Mouse (Mus musculus): ENCODE measurements around the gene Gm7544. TPM values are rescaled to one million over a fixed set of nuclear protein-coding genes. Genes with fewer than 3 reads are reported as not detected.
A peak's percentile ranks its signal among the peaks of the same experiment; 100 is the strongest.
"Not testable (repeated sequence)": the region's sequence is repeated elsewhere in the genome, so short reads cannot be mapped to it uniquely, and the experiment has no call there.

Gene Gm7544
- not detected in 2 replicates for polyA plus RNA-seq (2015; fragmentation: Nextera tagmentation; extraction: Ambion mirVana)

GRCm38 (mm10) chr1:82955913-82956312 is at the start of gene Gm7544:
Gene Gm7544 (minus strand): TSS chr1:82956013.
- H3K4me3 ChIP-seq (replicated peaks); H3K27me3 ChIP-seq (replicated peaks); H3K27ac ChIP-seq; ATAC-seq; H3K4me2 ChIP-seq (replicated peaks); H3K36me3 ChIP-seq; H3K9me3 ChIP-seq; H3K4me1 ChIP-seq (replicated peaks); H3K9ac ChIP-seq: not testable (repeated sequence)

- not testable (repeated sequence) for ATAC-seq
Observed at GRCm38 (mm10) chr1:83000306-83000705, 44.5 kb upstream of the Gm7544 start, which contains the start of gene Gm47959. Gene Gm47959 (plus strand): TSS chr1:83000548.

GRCm38 (mm10) chr1:82993947-82994346 is 38.1 kb upstream of the Gm7544 start:
- no peak overlapping the region for H3K4me3 ChIP-seq (replicated peaks)
- H3K9ac ChIP-seq, result no peak overlapping the region
- H3K4me2 ChIP-seq (replicated peaks), result no peak overlapping the region
- H3K9me3 ChIP-seq, result no peaks in the 10 kb centered on the region
- no peaks in the 10 kb centered on the region; the same call in 1 of the 2 replicates for H3K4me1 ChIP-seq (replicated peaks)
- WGBS, result 76% methylated on average over 3 of the region's 3 CpGs
- H3K27ac ChIP-seq, result no peak overlapping the region
- H3K36me3 ChIP-seq, result no peaks in the 10 kb centered on the region
- no peak for ATAC-seq
- H3K27me3 ChIP-seq (replicated peaks), result no peaks in the 10 kb centered on the region

More at GRCm38 (mm10) chr1:83000306-83000705, 44.5 kb upstream of the Gm7544 start, which contains the start of gene Gm47959:
- not testable (repeated sequence) for H3K27me3 ChIP-seq (replicated peaks); H3K9me3 ChIP-seq; H3K27ac ChIP-seq; H3K4me2 ChIP-seq (replicated peaks); H3K4me1 ChIP-seq (replicated peaks); H3K36me3 ChIP-seq; H3K4me3 ChIP-seq (replicated peaks); H3K9ac ChIP-seq
- WGBS, result 97% methylated on average over 9 of the region's 9 CpGs

- H3K9ac ChIP-seq, result no peak overlapping the region
- no peaks in the 10 kb centered on the region for H3K36me3 ChIP-seq
- H3K4me3 ChIP-seq (replicated peaks), result no peak overlapping the region
- WGBS, result 66% methylated on average over 6 of the region's 6 CpGs
- no peaks in the 10 kb centered on the region for H3K27me3 ChIP-seq (replicated peaks)
- H3K4me2 ChIP-seq (replicated peaks), result no peak overlapping the region
- peak overlapping the region; percentile 48 for H3K27ac ChIP-seq
- H3K9me3 ChIP-seq, result no peaks in the 10 kb centered on the region
- peak; percentile 77 for ATAC-seq
- H3K4me1 ChIP-seq (replicated peaks), result no peaks in the 10 kb centered on the region; the same call in 1 of the 2 replicates
Observed at GRCm38 (mm10) chr1:82992093-82992492, 36.3 kb upstream of the Gm7544 start.

- H3K9me3 ChIP-seq, result no peaks in the 10 kb centered on the region
- no peak overlapping the region for H3K9ac ChIP-seq
- H3K36me3 ChIP-seq, result no peaks in the 10 kb centered on the region
- H3K27me3 ChIP-seq (replicated peaks), result no peaks in the 10 kb centered on the region
- no peaks in the 10 kb centered on the region; the same call in 1 of the 2 replicates for H3K4me1 ChIP-seq (replicated peaks)
- WGBS, result 58% methylated on average over 3 of the region's 3 CpGs
- H3K27ac ChIP-seq, result peak overlapping the region; percentile 57
- H3K4me2 ChIP-seq (replicated peaks), result no peak overlapping the region
- ATAC-seq, result peak; percentile 87
- H3K4me3 ChIP-seq (replicated peaks), result no peak overlapping the region
Observed at GRCm38 (mm10) chr1:82991596-82991995, 35.8 kb upstream of the Gm7544 start.

- H3K27me3 ChIP-seq (replicated peaks), result no peaks in the 10 kb centered on the region
- no peak overlapping the region for H3K4me2 ChIP-seq (replicated peaks)
- WGBS, result 47% methylated on average over 4 of the region's 4 CpGs
- H3K4me3 ChIP-seq (replicated peaks), result no peak overlapping the region
- H3K36me3 ChIP-seq, result no peaks in the 10 kb centered on the region
- H3K27ac ChIP-seq, result peak overlapping the region; percentile 69
- no peak overlapping the region for H3K9ac ChIP-seq
- ATAC-seq, result peak; percentile 91
- H3K9me3 ChIP-seq, result no peaks in the 10 kb centered on the region
- H3K4me1 ChIP-seq (replicated peaks), result no peaks in the 10 kb centered on the region; the same call in 1 of the 2 replicates
Observed at GRCm38 (mm10) chr1:82991062-82991461, 35.2 kb upstream of the Gm7544 start.

- 36% methylated on average over 4 of the region's 4 CpGs for WGBS
- H3K27me3 ChIP-seq (replicated peaks), result no peaks in the 10 kb centered on the region
- H3K4me1 ChIP-seq (replicated peaks), result no peaks in the 10 kb centered on the region; the same call in 1 of the 2 replicates
- no peaks in the 10 kb centered on the region for H3K9me3 ChIP-seq
- no peak for ATAC-seq
- H3K27ac ChIP-seq, result no peak overlapping the region
- H3K36me3 ChIP-seq, result no peaks in the 10 kb centered on the region
- H3K9ac ChIP-seq, result no peak overlapping the region
- no peak overlapping the region for H3K4me2 ChIP-seq (replicated peaks)
- no peak overlapping the region for H3K4me3 ChIP-seq (replicated peaks)
Observed at GRCm38 (mm10) chr1:82987530-82988198, 31.9 kb upstream of the Gm7544 start.

GRCm38 (mm10) chr1:82986738-82987137 is 30.9 kb upstream of the Gm7544 start:
- no peaks in the 10 kb centered on the region; the same call in 1 of the 2 replicates for H3K4me1 ChIP-seq (replicated peaks)
- WGBS, result 88% methylated on average over 6 of the region's 6 CpGs
- no peak for ATAC-seq
- no peaks in the 10 kb centered on the region for H3K27me3 ChIP-seq (replicated peaks)
- H3K36me3 ChIP-seq, result no peaks in the 10 kb centered on the region
- no peak overlapping the region for H3K27ac ChIP-seq
- H3K4me2 ChIP-seq (replicated peaks), result no peak overlapping the region
- H3K4me3 ChIP-seq (replicated peaks), result no peak overlapping the region
- no peak overlapping the region for H3K9ac ChIP-seq
- no peaks in the 10 kb centered on the region for H3K9me3 ChIP-seq

GRCm38 (mm10) chr1:82977840-82978239 is 22.0 kb upstream of the Gm7544 start:
- Histone ChIP-seq H3K9me3 (no peaks in the 10 kb centered on the region), H3K27me3 (replicated peaks) (no peaks in the 10 kb centered on the region), H3K9ac (no peak overlapping the region), H3K4me3 (replicated peaks) (no peak overlapping the region), H3K36me3 (no peaks in the 10 kb centered on the region), H3K27ac (no peak overlapping the region), H3K4me1 (replicated peaks) (no peaks in the 10 kb centered on the region), H3K4me2 (replicated peaks) (no peak overlapping the region)
- no peak for ATAC-seq

GRCm38 (mm10) chr1:82975750-82976149 is 19.9 kb upstream of the Gm7544 start:
- WGBS, result 82% methylated on average over 5 of the region's 5 CpGs
- no peaks in the 10 kb centered on the region for H3K27me3 ChIP-seq (replicated peaks)
- H3K4me3 ChIP-seq (replicated peaks), result no peak overlapping the region
- no peaks in the 10 kb centered on the region for H3K36me3 ChIP-seq
- H3K4me1 ChIP-seq (replicated peaks), result no peaks in the 10 kb centered on the region
- no peak overlapping the region for H3K4me2 ChIP-seq (replicated peaks)
- no peaks in the 10 kb centered on the region for H3K9me3 ChIP-seq
- H3K27ac ChIP-seq, result no peak overlapping the region
- ATAC-seq, result no peak
- H3K9ac ChIP-seq, result no peak overlapping the region

- H3K9ac ChIP-seq, result no peak overlapping the region
- WGBS, result 76% methylated on average over 9 of the region's 9 CpGs
- peak; percentile 49; the same call in 1 of the 2 replicates for ATAC-seq
Observed at GRCm38 (mm10) chr1:82974342-82974741, 18.5 kb upstream of the Gm7544 start.

GRCm38 (mm10) chr1:82973901-82974300 is 18.1 kb upstream of the Gm7544 start:
- WGBS, result 70% methylated on average over 6 of the region's 6 CpGs
- no peak for ATAC-seq

More at GRCm38 (mm10) chr1:82974342-82974741, 18.5 kb upstream of the Gm7544 start:
- Histone ChIP-seq H3K27me3 (replicated peaks) (no peaks in the 10 kb centered on the region), H3K4me3 (replicated peaks) (no peak overlapping the region), H3K27ac (no peak overlapping the region), H3K36me3 (no peaks in the 10 kb centered on the region), H3K4me2 (replicated peaks) (no peak overlapping the region), H3K4me1 (replicated peaks) (no peaks in the 10 kb centered on the region), H3K9me3 (no peaks in the 10 kb centered on the region)

GRCm38 (mm10) chr1:82973244-82973643 is 17.4 kb upstream of the Gm7544 start:
- H3K4me2 ChIP-seq (replicated peaks), result no peak overlapping the region
- no peaks in the 10 kb centered on the region for H3K9me3 ChIP-seq
- H3K4me3 ChIP-seq (replicated peaks), result no peak overlapping the region
- no peak overlapping the region for H3K9ac ChIP-seq
- no peaks in the 10 kb centered on the region for H3K27me3 ChIP-seq (replicated peaks)
- H3K36me3 ChIP-seq, result no peaks in the 10 kb centered on the region
- WGBS, result 87% methylated on average over 1 of the region's 1 CpGs
- ATAC-seq, result no peak
- H3K4me1 ChIP-seq (replicated peaks), result no peaks in the 10 kb centered on the region
- no peak overlapping the region for H3K27ac ChIP-seq

More at GRCm38 (mm10) chr1:82973901-82974300, 18.1 kb upstream of the Gm7544 start:
- Histone ChIP-seq H3K9me3 (no peaks in the 10 kb centered on the region), H3K4me1 (replicated peaks) (no peaks in the 10 kb centered on the region), H3K9ac (no peak overlapping the region), H3K36me3 (no peaks in the 10 kb centered on the region), H3K27ac (no peak overlapping the region), H3K4me3 (replicated peaks) (no peak overlapping the region), H3K27me3 (replicated peaks) (no peaks in the 10 kb centered on the region), H3K4me2 (replicated peaks) (no peak overlapping the region)

Measured in intestine, embryonic 15.5 days (tissue).